Mouse (Mus musculus) midbrain, embryonic 12.5 days (tissue): ENCODE data around the gene Cga. TPM values are rescaled to one million over a fixed set of nuclear protein-coding genes. Genes with fewer than 3 reads are reported as not detected.

Source experiments
- ATAC-seq: fragments of 200-750 bp; cut with Nextera tagmentation; 2 replicates; pipeline ENCODE4 v1.8.0; 2017; ENCODE audit warnings: low read depth, moderate TSS enrichment, moderate library complexity; ENCODE audit not compliant: low FRiP score
- H3K27ac ChIP-seq: fragments of 300-500 bp; sonication (generic); replicated peaks from 2 replicates; pipeline ENCODE4 v1.5.1; 2016; ENCODE audit warnings: mild to moderate bottlenecking
- H3K27me3 ChIP-seq: fragments of 300-500 bp; sonication (generic); 2 replicates; pipeline ENCODE4 v1.6.1; 2016; ENCODE audit warnings: mild to moderate bottlenecking
- H3K36me3 ChIP-seq: fragments of 300-500 bp; sonication (generic); 2 replicates; pipeline ENCODE4 v1.6.1; 2016
- H3K4me1 ChIP-seq: fragments of 300-500 bp; sonication (generic); 2 replicates; pipeline ENCODE4 v1.6.1; 2016
- H3K4me2 ChIP-seq: fragments of 300-500 bp; sonication (generic); replicated peaks from 2 replicates; pipeline ENCODE4 v1.6.1; 2016; ENCODE audit warnings: mild to moderate bottlenecking, moderate library complexity
- H3K4me3 ChIP-seq: fragments of 300-500 bp; sonication (generic); 2 replicates; pipeline ENCODE4 v1.5.1; 2016; ENCODE audit warnings: mild to moderate bottlenecking
- H3K9ac ChIP-seq: fragments of 300-500 bp; sonication (generic); replicated peaks from 2 replicates; pipeline ENCODE4 v1.6.1; 2016; ENCODE audit warnings: mild to moderate bottlenecking, moderate library complexity
- H3K9me3 ChIP-seq: fragments of 300-500 bp; sonication (generic); 2 replicates; pipeline ENCODE4 v1.6.1; 2016; ENCODE audit warnings: mild to moderate bottlenecking
- WGBS: fragments of 180-500 bp; shearing (Covaris S2); methylation state at CpG from one replicate; pipeline ENCODE4 v1.1.7; 2016; 5-methylcytosine and 5-hydroxymethylcytosine counted together
- polyA plus RNA-seq: library from polyadenylated mRNA; unstranded; fragments of >200 nt; fragmentation: Nextera tagmentation; extraction: Ambion mirVana; gene quantifications from 2 replicates; pipeline ENCODE4 v1.2.1, GENCODE M21; 2016

Cga gene
- polyA plus RNA-seq, 1 experiment from 2014 or later: not detected

GRCm38 (mm10) chr4:34941046-34941445, 47.5 kb downstream of the Cga start:
- no peak overlapping the region for H3K9ac ChIP-seq
- no peak overlapping the region for H3K4me2 ChIP-seq
- H3K36me3 ChIP-seq: no peaks in the 10 kb centered on the region
- no peak for ATAC-seq
- no peak overlapping the region for H3K4me3 ChIP-seq
- H3K9me3 ChIP-seq: no peaks in the 10 kb centered on the region
- H3K4me1 ChIP-seq: no peaks in the 10 kb centered on the region
- H3K27ac ChIP-seq: no peak overlapping the region
- H3K27me3 ChIP-seq: no peaks in the 10 kb centered on the region
- 96% methylated on average over 25 of the region's 25 CpGs for WGBS

- ATAC-seq: no peak
- Histone ChIP-seq H3K9ac (no peak overlapping the region), H3K4me2 (no peak overlapping the region), H3K4me3 (no peak overlapping the region), H3K9me3 (no peaks in the 10 kb centered on the region), H3K4me1 (no peaks in the 10 kb centered on the region), H3K27me3 (no peaks in the 10 kb centered on the region), H3K36me3 (no peaks in the 10 kb centered on the region), H3K27ac (no peak overlapping the region)
Observed at GRCm38 (mm10) chr4:34947181-34947580, 53.6 kb downstream of the Cga start.

- no peak overlapping the region for H3K9ac ChIP-seq
- no peaks in the 10 kb centered on the region for H3K27me3 ChIP-seq
Observed at GRCm38 (mm10) chr4:34953716-34954115, 60.1 kb downstream of the Cga start.

More at GRCm38 (mm10) chr4:34953716-34954115, 60.1 kb downstream of the Cga start:
- H3K9me3 ChIP-seq: no peaks in the 10 kb centered on the region
- ATAC-seq: no peak
- H3K4me2 ChIP-seq: no peak overlapping the region
- WGBS: 90% methylated on average over 10 of the region's 10 CpGs
- no peak overlapping the region for H3K27ac ChIP-seq
- no peaks in the 10 kb centered on the region for H3K4me1 ChIP-seq
- H3K36me3 ChIP-seq: no peaks in the 10 kb centered on the region
- no peak overlapping the region for H3K4me3 ChIP-seq

Other genes with a start within 250 kb of the Cga start
- 51.6 and 52.7 TPM in 2 replicates for gene Slc35a1, start 206.3 kb upstream of the Cga start, polyA plus RNA-seq
- gene Cfap206, start 163.6 kb upstream of the Cga start, polyA plus RNA-seq: 1.1 and 1.2 TPM in 2 replicates
- not detected in 2 replicates for gene Gm136, start 137.5 kb upstream of the Cga start, polyA plus RNA-seq
- 43.0 and 43.9 TPM in 2 replicates for gene Smim8, start 115.4 kb upstream of the Cga start, polyA plus RNA-seq
- gene Zfp292, start 10.8 kb upstream of the Cga start, polyA plus RNA-seq: 42.7 and 48.5 TPM in 2 replicates